Mouse (Mus musculus) embryo, embryonic 11 days (tissue): ENCODE data around the gene Tspan31.
"Not testable (repeated sequence)": the region's sequence is repeated elsewhere in the genome, so short reads cannot be mapped to it uniquely, and the experiment has no call there.

Source experiments
- DNase-seq: peaks from one replicate; pipeline ENCODE4 v3.0.0-alpha.2; 2015

Tspan31 gene

GRCm38 (mm10) chr10:127063913-127064870 is 5.9 kb downstream of the Tspan31 start:
- no peak for DNase-seq

- peak; percentile 99 for DNase-seq
Observed at GRCm38 (mm10) chr10:127063239-127063872, 6.7 kb downstream of the Tspan31 start, which contains the start of gene Cdk4. Gene Cdk4, plus strand, starts transcription at chr10:127063534.

- DNase-seq = no peak
Observed at GRCm38 (mm10) chr10:127062503-127062902, 7.6 kb downstream of the Tspan31 start.

- not testable (repeated sequence) for DNase-seq
Observed at GRCm38 (mm10) chr10:127062101-127062500, 8.0 kb downstream of the Tspan31 start.

- no peak for DNase-seq
Observed at GRCm38 (mm10) chr10:127061513-127061912, 8.6 kb downstream of the Tspan31 start.

- no peak for DNase-seq
Observed at GRCm38 (mm10) chr10:127061085-127061484, 9.0 kb downstream of the Tspan31 start.

- peak; percentile 87 for DNase-seq
Observed at GRCm38 (mm10) chr10:127059968-127060916, 9.8 kb downstream of the Tspan31 start, which contains the start of gene March9. Gene March9, minus strand, starts transcription at chr10:127060184.

GRCm38 (mm10) chr10:127059174-127059967 is 10.7 kb downstream of the Tspan31 start:
- DNase-seq = peak; percentile 70

- DNase-seq = no peak
Observed at GRCm38 (mm10) chr10:127058708-127059107, 11.4 kb downstream of the Tspan31 start.

- peak; percentile 89 for DNase-seq
Observed at GRCm38 (mm10) chr10:127058161-127058560, 11.9 kb downstream of the Tspan31 start.

- DNase-seq = no peak
Observed at GRCm38 (mm10) chr10:127056490-127056889, 13.6 kb downstream of the Tspan31 start.

GRCm38 (mm10) chr10:127055406-127055805 is 14.7 kb downstream of the Tspan31 start:
- DNase-seq = no peak

GRCm38 (mm10) chr10:127054646-127055045 is 15.4 kb downstream of the Tspan31 start:
- DNase-seq = peak; percentile 54

- no peak for DNase-seq
Observed at GRCm38 (mm10) chr10:127050119-127050474, 20.0 kb downstream of the Tspan31 start.

- DNase-seq = no peak
Observed at GRCm38 (mm10) chr10:127049395-127050118, 20.5 kb downstream of the Tspan31 start.

- DNase-seq = no peak
Observed at GRCm38 (mm10) chr10:127048608-127049394, 21.3 kb downstream of the Tspan31 start.

GRCm38 (mm10) chr10:127047954-127048353 is 22.1 kb downstream of the Tspan31 start, which contains the start of gene Cyp27b1:
Gene Cyp27b1, plus strand, starts transcription at chr10:127048250.
- no peak for DNase-seq

- no peak for DNase-seq
Observed at GRCm38 (mm10) chr10:127043187-127043586, 26.9 kb downstream of the Tspan31 start.

GRCm38 (mm10) chr10:127042468-127043115 is 27.5 kb downstream of the Tspan31 start:
- no peak for DNase-seq
